In genomic region chr15:79402836-79403762, GRCm38 (mm10) we compare ENCODE assay signal across 8 mouse cellular contexts. TPM values are rescaled to one million over a fixed set of nuclear protein-coding genes. Genes with fewer than 3 reads are reported as not detected.
DNase-seq lines count a peak whose midpoint lies in the region; ATAC-seq and TF ChIP-seq lines count a peak whose summit lies in the region.

Tmem184b (minus strand) TSS chr15:79403569.

- WGBS in heart, embryonic 12.5 days = under 1% methylated on average over 90 of the region's 90 CpGs
- WGBS in kidney, postnatal 0 days = under 1% methylated on average over 90 of the region's 90 CpGs
- under 1% methylated on average over 90 of the region's 90 CpGs for WGBS in liver, adult 2 months

- ATAC-seq in erythroid progenitor cell, adult 5-6 weeks (replicated peaks; ENCODE audit: low FRiP score, poor library complexity, severe bottlenecking) = peak; percentile 92
- ATAC-seq in heart, embryonic 12.5 days (ENCODE audit: insufficient number of reproducible peaks, low FRiP score) = peak; percentile 86
- ATAC-seq in kidney, postnatal 0 days (replicated peaks; ENCODE audit: low FRiP score, low read depth) = peak; percentile 74

- H3K4me3 ChIP-seq in brown adipose tissue, adult 24 weeks (ENCODE audit: insufficient read depth, low read depth, low read length) = peak within 1 kb of the TSS; percentile 94
- peak within 1 kb of the TSS; percentile 88 for H3K4me3 ChIP-seq in heart, embryonic 12.5 days
- peak within 1 kb of the TSS; percentile 92 for H3K4me3 ChIP-seq in kidney, postnatal 0 days (replicated peaks; ENCODE audit: low read depth, low read length)
- peak within 1 kb of the TSS; percentile 76 for H3K4me3 ChIP-seq in liver, adult 2 months (ENCODE audit: insufficient read depth, low read depth, low read length)
- H3K4me3 ChIP-seq in myocyte = peak within 1 kb of the TSS; percentile 72

- peak within 1 kb of the TSS; percentile 58 for H3ac ChIP-seq in myocyte (ENCODE audit: control insufficient read depth, insufficient read length)

- peak within 1 kb of the TSS; percentile 94 for H3K4me2 ChIP-seq in heart, embryonic 12.5 days
- peak within 1 kb of the TSS; percentile 90 for H3K4me2 ChIP-seq in kidney, postnatal 0 days (ENCODE audit: low read length)
- H3K4me2 ChIP-seq in myocyte (ENCODE audit: low read depth) = peak within 1 kb of the TSS; percentile 92

- H3K79me2 ChIP-seq in liver, adult 2 months (ENCODE audit: control insufficient read depth, insufficient read depth, low read length) = peaks cover 45% of the 10 kb centered on the region
- peaks cover 45% of the 10 kb centered on the region for H3K79me2 ChIP-seq in myocyte (ENCODE audit: control insufficient read depth, insufficient read depth)

- H3K27ac ChIP-seq in brown adipose tissue, adult 24 weeks (replicated peaks; ENCODE audit: low read depth, low read length) = peak within 1 kb of the TSS; percentile 93
- peak within 1 kb of the TSS; percentile 75 for H3K27ac ChIP-seq in heart, embryonic 12.5 days (ENCODE audit: poor library complexity, severe bottlenecking)
- H3K27ac ChIP-seq in kidney, postnatal 0 days = peak within 1 kb of the TSS; percentile 68
- peak within 1 kb of the TSS; percentile 77 for H3K27ac ChIP-seq in liver, adult 2 months (replicated peaks; ENCODE audit: insufficient read depth, low read depth, low read length)

- peak within 1 kb of the TSS; percentile 89 for H3K9ac ChIP-seq in heart, embryonic 12.5 days
- peak within 1 kb of the TSS; percentile 86 for H3K9ac ChIP-seq in kidney, postnatal 0 days (ENCODE audit: low read depth, low read length)
- H3K9ac ChIP-seq in liver, adult 2 months (ENCODE audit: low read depth, low read length) = peak within 1 kb of the TSS; percentile 93

- no peaks in the 10 kb centered on the region for H3K9me3 ChIP-seq in heart, embryonic 12.5 days (replicated peaks)
- no peaks in the 10 kb centered on the region for H3K9me3 ChIP-seq in kidney, postnatal 0 days (replicated peaks; ENCODE audit: low read length)

- DNase-seq in CD4-positive, CD25-positive, alpha-beta regulatory T cell, adult 2 months (ENCODE audit: low read depth, low spot score) = peak; percentile 93
- DNase-seq in kidney, postnatal 0 days (ENCODE audit: low spot score) = peak; percentile 94
- peak; percentile 65 for DNase-seq in liver, adult 2 months (ENCODE audit: extremely low read depth, low read depth, low spot score)
- DNase-seq in spleen, postnatal 4 days (ENCODE audit: low spot score in 2 of 2) = peak; percentile 80 to 92

- H3K27me3 ChIP-seq in heart, embryonic 12.5 days (replicated peaks) = no peaks in the 10 kb centered on the region
- H3K27me3 ChIP-seq in kidney, postnatal 0 days (ENCODE audit: insufficient read depth, low read length) = no peaks in the 10 kb centered on the region
- H3K27me3 ChIP-seq in liver, adult 2 months (ENCODE audit: control insufficient read depth, insufficient read depth, low read length) = no peaks in the 10 kb centered on the region
- H3K27me3 ChIP-seq in myocyte (ENCODE audit: control insufficient read depth, insufficient read depth, insufficient read length) = no peaks in the 10 kb centered on the region

- peak; percentile 53; the same call in 1 of the 2 replicates for TF ChIP-seq POLR2A in liver, adult 2 months (IDR thresholded peaks at IDR 0.05; ENCODE audit: extremely low read depth, insufficient read depth, low read length)
- TF ChIP-seq POLR2A in myocyte (IDR thresholded peaks at IDR 0.05; ENCODE audit: insufficient read length, low read depth) = peak; percentile 84

- H3K36me3 ChIP-seq in heart, embryonic 12.5 days = peaks cover 5% of the 10 kb centered on the region; the same call in 1 of the 2 replicates
- no peaks in the 10 kb centered on the region for H3K36me3 ChIP-seq in kidney, postnatal 0 days (ENCODE audit: insufficient read depth, low read length)
- H3K36me3 ChIP-seq in liver, adult 2 months (ENCODE audit: control insufficient read depth, insufficient read depth, low read length) = no peaks in the 10 kb centered on the region
- no peaks in the 10 kb centered on the region for H3K36me3 ChIP-seq in myocyte (ENCODE audit: control insufficient read depth, insufficient read depth)

- peaks cover 37% of the 10 kb centered on the region for H3K4me1 ChIP-seq in brown adipose tissue, adult 24 weeks (ENCODE audit: control insufficient read depth, insufficient read depth, insufficient read length, low read length)
- peaks cover 58% of the 10 kb centered on the region for H3K4me1 ChIP-seq in heart, embryonic 12.5 days (replicated peaks)
- H3K4me1 ChIP-seq in kidney, postnatal 0 days (replicated peaks; ENCODE audit: insufficient read depth, low read length) = peaks cover 34% of the 10 kb centered on the region
- H3K4me1 ChIP-seq in liver, adult 2 months (ENCODE audit: control insufficient read depth, insufficient read depth, low read length) = peaks cover 21% of the 10 kb centered on the region

- no peak for TF ChIP-seq CTCF in kidney, postnatal 0 days (IDR thresholded peaks at IDR 0.05; ENCODE audit: low read depth)
- no peak for TF ChIP-seq CTCF in liver, adult 2 months (IDR thresholded peaks at IDR 0.05; ENCODE audit: low read depth, low read length)

TF ChIP-seq in myocyte, 11 proteins besides CTCF, POLR2A, EP300 and RAD21:
- TF ChIP-seq MYOD1 (IDR thresholded peaks at IDR 0.05; ENCODE audit: control insufficient read depth in 1 of 3, insufficient read length in 2 of 3, low read depth in 2 of 3) = peak in 1 of 3 experiments; percentile 9
- TF ChIP-seq POLR2AphosphoS2 (IDR thresholded peaks at IDR 0.05; ENCODE audit: insufficient read length, low read depth) = peak; percentile 84
- TF ChIP-seq TCF12 (IDR thresholded peaks at IDR 0.05; ENCODE audit: insufficient read depth, poor library complexity, severe bottlenecking) = no peak
- TF ChIP-seq MYOG (IDR thresholded peaks at IDR 0.05; ENCODE audit: control insufficient read depth in 1 of 3, insufficient read depth in 1 of 3, insufficient read length in 2 of 3, low read depth in 2 of 3) = peak in 1 of 3 experiments; percentile 9
TF ChIP-seq in myocyte: peak in this region for 3.

RNA-seq across cellular contexts. Expression of gene Tmem184b, which starts in this region (rescaled TPM):
- 60.3 and 71.0 TPM in 2 replicates for polyA plus RNA-seq in brown adipose tissue, adult 24 weeks (2012; ENCODE audit: insufficient read depth, insufficient read length, missing spikeins)
- total RNA-seq in erythroid progenitor cell, adult 5-6 weeks (2015; ENCODE audit: low replicate concordance) = 0.84 and 3.6 TPM in 2 replicates
- 0.39 TPM in 1 of 2 replicates, not detected in the other for total RNA-seq in erythroid progenitor cell, adult 5-6 weeks (2017; ENCODE audit: low replicate concordance)
- 77.2 and 82.3 TPM in 2 replicates for polyA plus RNA-seq in heart, embryonic 12.5 days (2016; fragmentation: Nextera tagmentation; extraction: Ambion mirVana)
- polyA plus RNA-seq in kidney, postnatal 0 days (2015; fragmentation: Nextera tagmentation; extraction: Ambion mirVana) = 44.4 and 47.5 TPM in 2 replicates
- 6.0 and 10.1 TPM in 2 replicates for total RNA-seq in liver, adult 2 months (2014; rRNA removed)
- 46.8 and 48.7 TPM in 2 replicates for polyA plus RNA-seq in liver, adult 2 months (2012; rRNA removed)
- 110 TPM for polyA plus RNA-seq in myocyte (2012; fragmentation: generic; extraction: Trizol)

Comparison
In these comparisons a context has a peak if more than half of its experiments do, and no peak if none do; other contexts are left out.
1. Peak in every context shown above with its lines: DNase-seq, ATAC-seq, H3K4me3 ChIP-seq and H3K27ac ChIP-seq.